Mouse (Mus musculus) left cerebral cortex, postnatal 4 days (tissue): ENCODE measurements around the gene Pou6f2. TPM values are rescaled to one million over a fixed set of nuclear protein-coding genes. Genes with fewer than 3 reads are reported as not detected.
A peak's percentile ranks its signal among the peaks of the same experiment; 100 is the strongest.

Source experiments
- DNase-seq: peaks from one replicate; pipeline ENCODE4 v3.0.0-alpha.2; 2022
- intact Hi-C: fragments of 180-260 bp; cut with DNase I; formaldehyde crosslinking; loops from one replicate; pipeline ENCODE4 v1.15.1; 2025
- total RNA-seq, 2 experiments: library from RNA; stranded (reverse); gene quantifications; 2 replicates each; pipeline ENCODE4 v1.2.3; 2021

Gene Pou6f2
- total RNA-seq, 2 experiments from 2014 or later = 7.6 to 8.5 TPM

- DNase-seq = peak; percentile 84
- intact Hi-C loops = no loop called here
These were observed 178.8 kb downstream of the Pou6f2 start for GRCm38 (mm10) chr13:18218566-18219234.

- intact Hi-C loops = no loop called here
- DNase-seq = no peak
These were observed 186.2 kb downstream of the Pou6f2 start for GRCm38 (mm10) chr13:18211242-18211641.

GRCm38 (mm10) chr13:18204476-18205250 lies 192.8 kb downstream of the Pou6f2 start:
- intact Hi-C loops = no loop called here
- peak; percentile 32 for DNase-seq

- peak; percentile 45 for DNase-seq
- intact Hi-C loops = no loop called here
These were observed 223.5 kb downstream of the Pou6f2 start for GRCm38 (mm10) chr13:18174003-18174402.

GRCm38 (mm10) chr13:18173021-18173420 lies 224.5 kb downstream of the Pou6f2 start:
- DNase-seq = peak; percentile 50
- intact Hi-C loops = no loop called here

- intact Hi-C loops = no loop called here
- no peak for DNase-seq
These were observed 225.2 kb downstream of the Pou6f2 start for GRCm38 (mm10) chr13:18172334-18172733.

GRCm38 (mm10) chr13:18164182-18164581 lies 233.3 kb downstream of the Pou6f2 start:
- intact Hi-C loops = no loop called here
- no peak for DNase-seq

- no peak for DNase-seq
- intact Hi-C loops = no loop called here
These were observed 236.9 kb downstream of the Pou6f2 start for GRCm38 (mm10) chr13:18160566-18160965.

GRCm38 (mm10) chr13:18153949-18154582 lies 243.4 kb downstream of the Pou6f2 start:
- intact Hi-C loops = no loop called here
- no peak for DNase-seq

- intact Hi-C loops = no loop called here
- DNase-seq = no peak
These were observed 263.8 kb downstream of the Pou6f2 start for GRCm38 (mm10) chr13:18133646-18134045.

GRCm38 (mm10) chr13:18133193-18133592 lies 264.3 kb downstream of the Pou6f2 start:
- intact Hi-C loops = no loop called here
- DNase-seq = no peak

GRCm38 (mm10) chr13:18131324-18131723 lies 266.2 kb downstream of the Pou6f2 start:
- intact Hi-C loops = no loop called here
- DNase-seq = no peak

GRCm38 (mm10) chr13:18129697-18130096 lies 267.8 kb downstream of the Pou6f2 start:
- no peak for DNase-seq
- intact Hi-C loops = loop anchor here (10.0 kb wide), 1 partner anchor 675 kb away; no protein-coding TSS in a partner anchor

- DNase-seq = no peak
- intact Hi-C loops = loop anchor here (10.0 kb wide), 1 partner anchor 676 kb away; no protein-coding TSS in a partner anchor
These were observed 268.7 kb downstream of the Pou6f2 start for GRCm38 (mm10) chr13:18128826-18129225.

GRCm38 (mm10) chr13:18128053-18128452 lies 269.4 kb downstream of the Pou6f2 start:
- no peak for DNase-seq

GRCm38 (mm10) chr13:18126111-18126510 lies 271.4 kb downstream of the Pou6f2 start:
- no peak for DNase-seq
- intact Hi-C loops = loop anchor here (10.0 kb wide), 1 partner anchor 679 kb away; no protein-coding TSS in a partner anchor

More at GRCm38 (mm10) chr13:18128053-18128452, 269.4 kb downstream of the Pou6f2 start:
- intact Hi-C loops = loop anchor here (10.0 kb wide), 1 partner anchor 677 kb away; no protein-coding TSS in a partner anchor

GRCm38 (mm10) chr13:18125226-18126000 lies 272.1 kb downstream of the Pou6f2 start:
- intact Hi-C loops = loop anchor here (10.0 kb wide), 1 partner anchor 679 kb away; no protein-coding TSS in a partner anchor
- DNase-seq = peak; percentile 85

- peak; percentile 76 for DNase-seq
- intact Hi-C loops = loop anchor here (5.0 to 10.0 kb wide), 2 partner anchors 573 to 680 kb away; no protein-coding TSS in a partner anchor
These were observed 273.1 kb downstream of the Pou6f2 start for GRCm38 (mm10) chr13:18124368-18124767.

- DNase-seq = peak; percentile 65
- intact Hi-C loops = loop anchor here (5.0 to 10.0 kb wide), 2 partner anchors 577 to 684 kb away; no protein-coding TSS in a partner anchor
These were observed 277.1 kb downstream of the Pou6f2 start for GRCm38 (mm10) chr13:18120406-18120805.

- intact Hi-C loops = no loop called here
- DNase-seq = no peak
These were observed 315.9 kb downstream of the Pou6f2 start for GRCm38 (mm10) chr13:18081443-18082119.
